Mouse (Mus musculus) cerebellum, adult 2 months (tissue): ENCODE measurements around the gene Sez6l.

Source experiments
- CTCF ChIP-seq: fragments of 200-500 bp; IDR thresholded peaks from 2 replicates; pipeline ENCODE4 v1.5.1; 2011; ENCODE audit warnings: low read depth, mild to moderate bottlenecking, control low read depth, low read length, moderate library complexity, borderline replicate concordance; ENCODE audit not compliant: insufficient read depth
- POLR2A ChIP-seq: fragments of 200-500 bp; IDR thresholded peaks from 2 replicates; pipeline ENCODE4 v1.6.1; 2011; ENCODE audit warnings: low read length, control low read depth, borderline replicate concordance; ENCODE audit not compliant: insufficient read depth

GRCm38 (mm10) chr5:112548846-112549620 lies 28.0 kb downstream of the Sez6l start:
- TF ChIP-seq CTCF: no peak
- no peak for TF ChIP-seq POLR2A
